Mouse (Mus musculus) yolk sac, embryonic 10.5 days (tissue): ENCODE results near the gene Sept8.
A peak's percentile ranks its signal among the peaks of the same experiment; 100 is the strongest.

ENCODE experiments used
- DNase-seq: peaks from one replicate; pipeline ENCODE4 v3.0.0-alpha.2; 2017; ENCODE audit warnings: low spot score

The Sept8 gene

DNA sequence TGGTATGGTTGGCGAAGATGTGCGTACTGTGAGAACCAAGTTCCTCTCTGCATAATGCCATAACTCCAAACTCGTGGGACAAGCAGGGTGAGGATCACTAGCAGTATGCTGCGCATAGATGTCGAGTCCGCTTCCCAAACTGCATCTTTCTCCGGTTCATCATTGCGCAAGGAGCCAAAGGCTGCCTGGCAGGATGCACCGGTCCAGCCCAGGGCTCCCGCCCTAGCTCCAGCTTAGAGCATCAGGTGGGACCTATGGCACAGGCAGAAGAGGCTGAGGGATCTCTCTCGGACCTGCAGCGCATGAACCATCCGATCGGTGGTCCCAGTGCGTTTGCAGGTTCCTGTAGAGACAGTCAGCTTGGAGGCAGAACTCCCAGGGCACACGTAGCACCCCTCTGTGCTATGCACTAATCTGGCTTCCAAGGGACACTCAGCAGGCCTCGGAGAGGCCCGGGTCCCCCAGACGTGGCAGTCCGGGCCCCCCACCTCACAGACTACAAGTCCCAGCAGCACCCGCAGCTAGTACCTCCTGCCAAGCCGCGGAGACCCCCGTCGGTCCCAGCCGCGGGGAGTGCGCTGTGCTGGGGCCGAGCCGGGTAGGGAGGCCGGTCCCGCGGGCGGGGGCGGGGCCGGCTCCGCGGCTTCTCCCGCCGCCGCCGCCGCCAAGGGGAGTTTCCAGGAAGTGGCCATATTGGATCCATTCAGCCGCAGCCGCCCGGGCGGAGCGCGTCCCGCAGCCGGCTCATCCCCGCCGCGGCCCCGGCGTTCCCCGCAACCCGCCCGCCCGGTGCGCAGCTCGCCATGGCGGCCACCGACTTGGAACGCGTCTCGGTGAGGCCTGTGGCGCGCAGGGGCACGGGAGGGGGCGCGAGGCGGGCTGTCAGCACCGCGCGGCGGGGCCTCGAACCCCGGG is at the start of gene Sept8:
Gene Sept8, plus strand, starts transcription at position 51 of the 915 bp plus-strand sequence.
- peak; percentile 76 for DNase-seq

DNA sequence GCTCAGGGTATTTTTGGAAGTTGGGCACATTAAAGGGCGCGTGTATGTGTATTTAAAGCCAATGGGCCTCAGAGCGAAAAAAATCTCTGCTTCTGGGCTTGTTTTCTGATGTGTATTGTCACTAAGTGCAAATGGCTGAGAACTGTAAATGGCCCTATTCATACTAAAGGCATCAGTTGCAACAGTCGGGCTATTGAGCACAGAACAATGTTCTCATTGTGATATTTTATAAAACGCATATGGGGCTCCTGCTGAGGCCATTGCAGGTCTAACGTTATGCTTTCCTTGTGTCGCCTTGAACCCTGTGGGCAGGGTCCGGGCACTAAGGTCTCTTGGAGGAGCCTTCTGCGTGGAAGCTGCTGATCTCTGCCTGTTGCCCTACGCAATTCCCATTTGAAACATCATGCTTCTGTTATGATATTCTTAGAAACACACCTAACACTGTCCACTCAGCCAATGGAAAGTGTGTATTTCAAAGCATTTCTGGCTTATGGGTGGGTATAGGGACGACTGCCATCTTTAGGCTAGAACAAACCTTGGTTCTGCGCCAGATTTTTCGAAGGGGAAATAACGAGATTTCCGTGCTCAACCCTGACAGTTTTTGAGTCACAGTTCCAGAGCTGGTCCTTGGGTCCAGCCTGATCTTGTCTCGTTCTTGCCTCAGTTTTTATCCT is 49.6 kb upstream of the Sept8 start:
- DNase-seq, result no peak

- DNase-seq, result peak; percentile 69
Measured at GRCm38 (mm10) chr11:53469968-53470695, 48.9 kb upstream of the Sept8 start, which contains the start of gene Gm9837. Gene Gm9837 (minus strand): TSS chr11:53470479.

GRCm38 (mm10) chr11:53472709-53473108 is 46.3 kb upstream of the Sept8 start:
- DNase-seq, result no peak

GRCm38 (mm10) chr11:53475620-53476019 is 43.4 kb upstream of the Sept8 start:
- no peak for DNase-seq

- no peak for DNase-seq
Measured at GRCm38 (mm10) chr11:53477833-53478232, 41.2 kb upstream of the Sept8 start.

DNA sequence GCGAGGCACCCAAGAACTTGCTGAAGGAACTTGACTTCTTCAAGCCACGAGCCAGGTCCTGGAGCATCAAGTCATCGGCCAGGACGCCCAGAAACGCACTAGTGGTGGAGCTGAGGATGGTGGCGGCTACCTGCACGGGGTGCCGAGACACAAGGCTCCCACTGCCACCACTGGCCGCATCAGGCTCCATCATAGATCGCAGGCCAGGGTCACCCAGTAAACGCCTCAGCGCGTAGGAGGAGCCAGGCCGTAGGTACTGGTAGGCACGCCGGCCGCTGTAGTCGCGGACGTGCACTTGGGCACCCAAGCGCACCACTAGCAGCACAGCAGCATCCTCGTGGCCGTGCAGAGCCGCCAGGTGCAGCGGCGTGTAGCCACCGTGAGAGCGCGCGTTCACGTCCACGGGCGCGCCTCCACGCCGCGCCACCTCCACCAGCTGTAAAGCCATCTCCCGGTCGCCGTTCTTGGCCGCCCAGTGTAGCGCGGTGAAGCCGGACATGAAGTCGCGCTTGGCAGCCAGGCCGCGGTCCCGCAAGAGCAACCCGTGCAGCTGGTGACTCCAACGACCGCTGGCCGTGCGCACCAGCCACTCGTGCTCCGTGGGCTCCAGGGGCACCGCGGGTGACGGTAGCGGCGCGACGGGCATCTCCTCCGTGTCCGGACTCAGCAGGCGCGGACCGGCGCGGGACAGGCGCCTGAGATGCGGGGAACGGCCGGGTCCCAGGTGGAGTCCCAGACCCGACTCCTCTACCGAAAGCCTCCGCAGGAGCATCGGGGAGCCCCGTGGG is 40.5 kb upstream of the Sept8 start:
- DNase-seq, result no peak

GRCm38 (mm10) chr11:53479171-53479782 is 39.8 kb upstream of the Sept8 start:
- DNase-seq, result peak; percentile 31

DNA sequence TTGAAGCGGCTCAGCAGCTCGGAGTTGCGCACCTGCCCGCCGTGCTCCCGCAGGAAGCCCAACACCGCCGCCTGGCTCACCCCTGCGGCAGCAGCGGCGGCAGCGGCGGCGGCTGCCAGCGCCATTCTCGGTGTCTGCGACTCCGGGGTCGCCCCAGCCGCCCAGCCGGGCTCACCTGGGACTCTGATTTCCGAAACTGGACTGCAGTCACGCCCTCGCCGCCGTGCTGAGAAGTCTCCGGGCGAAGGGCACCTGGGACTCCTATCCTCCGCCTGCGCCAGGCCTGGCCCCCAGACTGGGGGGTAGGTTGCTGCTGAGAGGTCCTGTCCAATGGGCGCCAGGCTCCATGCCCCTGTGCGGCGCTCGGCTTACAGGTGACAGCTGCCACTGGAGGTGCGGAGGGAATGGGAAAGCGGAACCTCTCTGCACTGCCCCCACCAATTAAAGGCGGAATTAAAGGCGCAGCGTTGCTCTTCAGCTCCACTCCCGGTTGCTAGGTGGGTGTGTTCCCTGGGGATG is 39.2 kb upstream of the Sept8 start, which contains the start of the genes Gm9945 and Sowaha:
Gene Gm9945, plus strand, starts transcription at position 384 of the 519 bp plus-strand sequence.
Gene Sowaha, minus strand, starts transcription at position 492 of the 519 bp plus-strand sequence.
- peak; percentile 36 for DNase-seq

GRCm38 (mm10) chr11:53481088-53481730 is 37.8 kb upstream of the Sept8 start:
- DNase-seq, result no peak

- DNase-seq, result no peak
Measured at GRCm38 (mm10) chr11:53483159-53483891, 35.7 kb upstream of the Sept8 start.

DNA sequence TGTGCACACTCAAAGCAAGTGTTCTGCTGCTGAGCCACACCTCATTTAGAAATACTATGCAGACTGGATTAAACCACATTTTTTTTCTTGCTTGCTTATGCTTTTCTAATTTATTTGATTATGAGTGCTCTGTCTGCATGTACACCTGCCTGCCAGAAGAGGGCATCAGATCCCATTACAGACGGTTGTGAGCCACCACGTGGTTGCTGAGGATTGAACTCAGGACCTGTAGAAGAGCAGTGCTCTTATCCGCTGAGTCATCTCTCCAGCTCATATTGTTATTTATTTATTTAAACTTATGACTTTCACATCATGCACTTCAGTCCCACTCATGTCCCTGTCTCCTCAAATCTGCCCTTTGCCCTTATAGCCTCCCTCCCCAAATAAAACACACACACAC is 33.3 kb upstream of the Sept8 start:
- DNase-seq, result no peak

DNA sequence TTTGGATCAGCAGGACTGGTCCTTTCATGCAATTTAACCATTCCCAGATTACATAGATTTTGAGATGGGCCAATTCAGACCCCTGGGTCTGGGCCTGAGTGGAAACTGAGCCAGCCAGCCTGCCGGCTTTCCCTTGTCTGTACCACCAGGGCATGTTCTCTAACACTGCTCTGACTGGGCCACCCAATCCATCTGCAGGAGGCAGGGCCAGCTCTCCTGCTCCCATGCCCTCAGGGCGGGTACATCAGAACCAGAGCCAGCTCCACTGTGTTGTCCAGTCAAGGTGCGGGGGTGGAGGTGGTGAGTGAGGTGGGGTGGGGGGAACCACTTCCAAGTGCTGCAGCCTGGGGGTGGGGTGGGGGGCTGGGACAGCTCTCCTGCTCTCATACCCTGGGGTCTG is 32.7 kb upstream of the Sept8 start:
- DNase-seq, result no peak

GRCm38 (mm10) chr11:53486822-53487594 is 32.0 kb upstream of the Sept8 start:
- no peak for DNase-seq

- no peak for DNase-seq
Measured at GRCm38 (mm10) chr11:53489007-53489406, 30.1 kb upstream of the Sept8 start.

GRCm38 (mm10) chr11:53489421-53489820 is 29.6 kb upstream of the Sept8 start:
- no peak for DNase-seq

DNA sequence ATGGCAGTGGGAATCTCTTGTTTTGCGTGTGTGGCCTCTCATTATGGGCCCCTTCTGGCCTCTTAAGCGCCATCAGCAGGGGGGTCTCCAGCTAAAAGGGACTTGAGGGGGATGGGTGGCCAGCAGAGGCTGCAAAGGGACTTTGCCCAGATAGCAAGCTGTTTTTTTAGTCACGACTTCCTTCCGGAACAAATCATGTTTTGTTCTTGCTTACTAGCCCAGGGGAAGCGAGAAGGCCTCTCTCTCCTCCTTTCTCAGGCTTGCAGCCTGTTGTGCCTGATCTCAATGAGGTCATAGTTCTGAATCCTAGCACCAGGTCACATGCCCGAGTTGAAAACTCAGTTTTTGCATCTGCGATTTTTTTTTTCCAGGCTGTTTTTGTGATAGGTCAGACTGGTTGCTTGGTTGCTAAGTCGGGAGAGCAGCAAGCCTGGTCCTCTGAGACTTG is 27.1 kb upstream of the Sept8 start:
- DNase-seq, result peak; percentile 53

- peak; percentile 47 for DNase-seq
Measured at GRCm38 (mm10) chr11:53493243-53493955, 25.7 kb upstream of the Sept8 start.
